Mouse (Mus musculus) kidney, postnatal 0 days (tissue): ENCODE results near the gene Ptprn2. TPM values are rescaled to one million over a fixed set of nuclear protein-coding genes. Genes with fewer than 3 reads are reported as not detected.

Experiments used
- ATAC-seq: fragments of 200-750 bp; cut with Nextera tagmentation; replicated peaks from 2 replicates; pipeline ENCODE4 v1.8.0; 2017; ENCODE audit warnings: low read depth, moderate number of reproducible peaks, moderate TSS enrichment, moderate library complexity; ENCODE audit not compliant: low FRiP score
- DNase-seq: peaks from one replicate; pipeline ENCODE4 v3.0.0-alpha.2; 2016; ENCODE audit warnings: low spot score
- H3K27ac ChIP-seq: fragments of 300-500 bp; sonication (generic); 2 replicates; pipeline ENCODE4 v1.5.1; 2014; ENCODE audit warnings: mild to moderate bottlenecking
- H3K27me3 ChIP-seq: fragments of 300-500 bp; sonication (generic); 2 replicates; pipeline ENCODE4 v1.6.1; 2014; ENCODE audit warnings: low read length, mixed read lengths; ENCODE audit not compliant: insufficient read depth
- H3K36me3 ChIP-seq: fragments of 300-500 bp; sonication (generic); 2 replicates; pipeline ENCODE4 v1.6.1; 2014; ENCODE audit warnings: low read length, mixed read lengths; ENCODE audit not compliant: insufficient read depth
- H3K4me1 ChIP-seq: fragments of 300-500 bp; sonication (generic); replicated peaks from 2 replicates; pipeline ENCODE4 v1.6.1; 2014; ENCODE audit warnings: antibody characterized with exemption, low read length, mixed read lengths; ENCODE audit not compliant: insufficient read depth
- H3K4me2 ChIP-seq: fragments of 300-500 bp; sonication (generic); 2 replicates; pipeline ENCODE4 v1.6.1; 2014; ENCODE audit warnings: mild to moderate bottlenecking, low read length, moderate library complexity, mixed read lengths
- H3K4me3 ChIP-seq: fragments of 300-500 bp; sonication (generic); replicated peaks from 2 replicates; pipeline ENCODE4 v1.5.1; 2014; ENCODE audit warnings: low read depth, low read length
- H3K9ac ChIP-seq: fragments of 300-500 bp; sonication (generic); 2 replicates; pipeline ENCODE4 v1.6.1; 2014; ENCODE audit warnings: low read depth, low read length
- H3K9me3 ChIP-seq: fragments of 300-500 bp; sonication (generic); replicated peaks from 2 replicates; pipeline ENCODE4 v1.6.1; 2016; ENCODE audit warnings: low read length, inconsistent platforms, mixed read lengths
- CTCF ChIP-seq: IDR thresholded peaks from 2 replicates; pipeline ENCODE4 v1.5.1; 2016; ENCODE audit warnings: antibody characterized with exemption, low read depth, mild to moderate bottlenecking, moderate library complexity
- WGBS: fragments of 180-500 bp; shearing (Covaris S2); extraction: QIAGEN DNeasy Blood & Tissue Kit; methylation state at CpG from one replicate; pipeline ENCODE4 v1.1.7; 2014; 5-methylcytosine and 5-hydroxymethylcytosine counted together
- polyA plus RNA-seq: library from polyadenylated mRNA; unstranded; fragments of >200 nt; fragmentation: Nextera tagmentation; extraction: Ambion mirVana; gene quantifications from 2 replicates; pipeline ENCODE4 v1.2.1, GENCODE M21; 2015

Ptprn2 gene
- polyA plus RNA-seq, 1 experiment from 2014 or later, result 0.03 TPM

DNA sequence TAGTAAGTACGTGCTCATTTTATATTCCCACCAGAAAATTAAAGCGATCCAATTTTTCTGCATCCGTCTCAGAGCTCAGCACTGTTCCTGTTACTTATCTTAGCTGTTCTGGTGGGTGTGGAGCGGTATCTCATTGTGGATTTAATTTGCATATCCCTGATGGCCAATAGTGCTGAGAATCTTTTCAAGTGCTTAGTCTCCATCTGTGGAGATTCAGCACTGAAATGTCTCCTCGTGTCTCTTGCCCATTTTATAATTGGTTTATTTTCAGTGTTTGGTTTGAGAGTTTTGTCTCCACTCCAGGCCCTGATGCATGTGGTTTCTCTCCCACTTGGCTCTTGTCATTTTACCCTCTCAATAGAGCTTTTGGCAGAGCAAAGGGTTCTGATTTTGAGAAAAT is 327.5 kb downstream of the Ptprn2 start:
- Histone ChIP-seq H3K4me1 (no peaks in the 10 kb centered on the region), H3K27ac (no peak overlapping the region), H3K36me3 (no peaks in the 10 kb centered on the region), H3K9ac (no peak overlapping the region), H3K4me2 (no peak overlapping the region), H3K9me3 (no peaks in the 10 kb centered on the region), H3K27me3 (no peaks in the 10 kb centered on the region), H3K4me3 (no peak overlapping the region)
- ATAC-seq, result no peak
- WGBS, result 84% methylated on average over 5 of the region's 5 CpGs
- TF ChIP-seq CTCF, result no peak
- DNase-seq, result no peak

DNA sequence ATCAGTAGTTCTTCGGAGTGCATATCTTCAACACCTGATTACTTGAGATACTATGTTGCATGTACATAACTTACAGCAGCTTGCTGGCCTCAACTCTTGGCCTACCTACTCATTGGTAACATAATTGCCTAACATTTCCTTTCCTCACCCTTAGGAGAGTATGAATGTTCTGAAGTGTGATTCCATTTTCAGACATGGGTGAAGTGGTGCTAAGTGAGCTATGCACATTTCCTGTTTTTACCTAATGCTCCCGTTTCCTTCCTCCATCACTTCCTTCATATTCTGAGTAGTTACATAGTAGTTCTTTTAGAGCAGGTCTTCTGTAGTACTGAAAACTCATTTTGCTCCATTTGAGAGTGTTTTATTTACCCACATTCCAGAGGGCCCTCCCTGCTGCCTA is 334.3 kb downstream of the Ptprn2 start:
- no peak for ATAC-seq
- H3K9me3 ChIP-seq, result no peaks in the 10 kb centered on the region
- no peaks in the 10 kb centered on the region for H3K36me3 ChIP-seq
- 89% methylated on average over 2 of the region's 2 CpGs for WGBS
- H3K27me3 ChIP-seq, result no peaks in the 10 kb centered on the region
- H3K9ac ChIP-seq, result no peak overlapping the region
- no peak overlapping the region for H3K27ac ChIP-seq
- H3K4me2 ChIP-seq, result no peak overlapping the region
- no peaks in the 10 kb centered on the region for H3K4me1 ChIP-seq
- DNase-seq, result no peak
- H3K4me3 ChIP-seq, result no peak overlapping the region
- no peak for TF ChIP-seq CTCF

DNA sequence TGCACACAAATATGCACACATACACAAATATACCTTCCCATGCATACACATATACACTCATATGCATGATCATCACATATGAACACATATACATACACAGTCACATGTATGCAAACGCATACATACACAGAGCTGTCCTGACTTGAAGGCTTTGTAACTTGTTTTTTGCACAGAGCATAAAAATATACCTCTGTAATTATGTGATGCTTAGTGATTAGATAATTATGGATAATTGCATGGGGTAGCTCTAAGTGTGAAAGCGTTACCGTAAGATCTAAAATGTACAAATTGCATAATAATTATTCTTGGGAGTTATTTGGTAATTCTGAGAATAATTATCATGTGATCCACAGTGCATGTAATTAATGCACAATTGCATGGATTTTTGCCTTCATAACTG is 337.8 kb downstream of the Ptprn2 start:
- Histone ChIP-seq H3K4me1 (no peaks in the 10 kb centered on the region), H3K4me2 (no peak overlapping the region), H3K27me3 (no peaks in the 10 kb centered on the region), H3K27ac (no peak overlapping the region), H3K9me3 (no peaks in the 10 kb centered on the region), H3K4me3 (no peak overlapping the region), H3K9ac (no peak overlapping the region), H3K36me3 (no peaks in the 10 kb centered on the region)
- DNase-seq (no peak), ATAC-seq (no peak)
- 93% methylated on average over 3 of the region's 3 CpGs for WGBS
- TF ChIP-seq CTCF, result no peak

DNA sequence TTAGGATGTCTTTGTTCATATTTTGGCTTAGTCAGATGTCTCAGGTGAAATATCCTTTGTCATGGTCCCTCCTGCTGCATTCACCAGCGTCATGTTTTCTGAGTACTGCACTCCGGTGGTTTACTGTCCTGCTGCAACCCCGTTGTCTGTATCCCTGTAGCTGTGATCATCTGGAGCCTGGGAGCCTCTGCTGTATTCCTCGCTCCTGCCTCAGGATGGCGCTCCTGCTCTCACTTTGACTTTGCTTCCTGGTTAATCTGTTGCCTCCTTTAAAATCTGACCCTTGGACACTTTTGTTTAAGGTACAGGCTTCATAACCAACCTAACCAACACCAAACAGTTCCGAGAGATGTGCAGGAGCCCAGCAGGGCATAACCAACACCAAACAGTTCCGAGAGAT is 342.2 kb downstream of the Ptprn2 start:
- no peak overlapping the region for H3K27ac ChIP-seq
- ATAC-seq (no peak), DNase-seq (no peak)
- WGBS, result 56% methylated on average over 7 of the region's 7 CpGs
- peak; percentile 42; the same call in 1 of the 2 replicates for TF ChIP-seq CTCF
- no peaks in the 10 kb centered on the region for H3K4me1 ChIP-seq
- H3K27me3 ChIP-seq, result no peaks in the 10 kb centered on the region
- H3K4me3 ChIP-seq, result no peak overlapping the region
- H3K36me3 ChIP-seq, result no peaks in the 10 kb centered on the region
- H3K4me2 ChIP-seq, result no peak overlapping the region
- H3K9me3 ChIP-seq, result no peaks in the 10 kb centered on the region
- no peak overlapping the region for H3K9ac ChIP-seq

DNA sequence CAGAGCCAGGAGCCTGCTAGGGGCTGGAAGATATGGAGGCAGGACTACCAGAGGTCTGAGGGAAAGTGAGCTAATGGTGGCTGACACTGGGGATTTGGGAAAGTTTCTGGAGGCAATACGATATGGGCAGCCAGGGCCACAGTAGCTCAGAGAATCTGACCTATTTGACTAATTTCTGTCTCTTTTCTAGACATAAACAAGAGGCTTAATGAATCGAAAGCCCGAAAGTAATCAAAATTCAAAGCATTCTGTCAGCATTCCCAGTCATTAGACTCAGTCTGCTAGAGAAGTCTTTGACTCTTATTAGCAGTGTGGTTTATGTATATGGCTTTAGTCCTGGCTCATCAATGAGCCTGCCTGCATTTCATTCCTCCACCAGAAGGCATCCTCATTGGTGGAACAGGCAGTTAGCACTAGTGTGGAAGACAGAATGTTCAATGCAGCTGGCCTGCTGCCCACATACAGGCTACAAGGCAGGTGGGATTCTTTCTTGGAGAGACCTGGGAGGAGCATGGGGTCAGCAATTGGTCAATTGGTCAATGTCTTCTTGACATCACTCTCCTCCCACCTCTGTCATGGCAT is 353.2 kb downstream of the Ptprn2 start:
- Histone ChIP-seq H3K4me3 (no peak overlapping the region), H3K4me1 (no peaks in the 10 kb centered on the region), H3K27me3 (no peaks in the 10 kb centered on the region), H3K4me2 (no peak overlapping the region), H3K36me3 (no peaks in the 10 kb centered on the region), H3K9ac (no peak overlapping the region), H3K27ac (no peak overlapping the region), H3K9me3 (no peaks in the 10 kb centered on the region)
- DNase-seq, result no peak
- 74% methylated on average over 3 of the region's 3 CpGs for WGBS
- TF ChIP-seq CTCF, result no peak
- ATAC-seq, result no peak

DNA sequence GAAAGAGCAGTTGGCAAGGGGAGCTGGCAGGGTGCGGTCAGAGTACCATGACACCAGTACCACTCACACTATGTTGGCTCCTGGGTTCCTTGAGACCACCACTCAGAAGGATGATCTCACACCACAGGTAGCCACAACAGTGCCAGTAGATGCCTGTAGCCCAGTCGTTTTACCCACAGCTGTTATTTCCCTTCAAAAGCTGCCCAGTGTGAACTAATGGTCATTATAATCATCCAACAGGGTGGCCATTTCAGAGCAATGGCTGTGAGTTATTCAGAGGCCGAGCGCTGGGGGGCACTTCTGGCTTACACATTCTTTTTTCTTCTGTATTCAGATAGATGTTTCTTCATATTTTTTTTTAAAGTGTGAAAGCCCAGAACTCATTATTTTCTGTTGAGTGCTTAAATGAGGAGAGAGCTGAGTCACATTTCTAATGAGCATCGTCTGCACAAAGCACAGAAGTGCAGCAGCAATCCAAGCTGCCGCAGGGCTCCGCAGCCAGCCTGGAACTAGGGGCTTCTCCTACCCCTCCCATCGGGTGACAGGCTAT is 357.3 kb downstream of the Ptprn2 start:
- no peak for TF ChIP-seq CTCF
- no peaks in the 10 kb centered on the region for H3K4me1 ChIP-seq
- no peak overlapping the region for H3K4me2 ChIP-seq
- no peaks in the 10 kb centered on the region for H3K36me3 ChIP-seq
- ATAC-seq, result no peak
- H3K9ac ChIP-seq, result no peak overlapping the region
- WGBS, result 76% methylated on average over 8 of the region's 8 CpGs
- no peaks in the 10 kb centered on the region for H3K27me3 ChIP-seq
- no peak for DNase-seq
- H3K4me3 ChIP-seq, result no peak overlapping the region
- H3K27ac ChIP-seq, result no peak overlapping the region
- H3K9me3 ChIP-seq, result no peaks in the 10 kb centered on the region

DNA sequence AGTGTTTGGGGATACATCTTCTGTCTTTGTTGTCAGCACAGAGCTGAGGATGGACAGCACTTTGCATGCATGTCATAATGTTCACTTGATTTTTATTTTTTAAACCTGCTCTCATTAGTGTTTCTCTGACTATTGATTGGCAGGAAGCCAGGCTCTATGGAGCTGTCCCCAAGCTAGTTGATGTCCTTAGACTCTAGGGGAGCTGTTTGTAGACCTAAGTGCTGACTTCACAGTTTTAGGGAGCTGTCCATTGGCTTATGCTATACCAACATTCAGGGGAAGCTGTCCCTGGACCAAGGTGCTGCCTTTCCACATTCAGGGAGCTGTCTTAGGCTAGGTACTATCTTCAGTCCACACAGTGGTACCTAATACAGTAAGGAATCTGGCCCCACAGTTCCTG is 360.7 kb downstream of the Ptprn2 start:
- DNase-seq, result peak; percentile 1
- ATAC-seq, result no peak
- Histone ChIP-seq H3K36me3 (no peaks in the 10 kb centered on the region), H3K4me3 (no peak overlapping the region), H3K9ac (no peak overlapping the region), H3K27me3 (no peaks in the 10 kb centered on the region), H3K4me2 (no peak overlapping the region), H3K4me1 (no peaks in the 10 kb centered on the region), H3K9me3 (no peaks in the 10 kb centered on the region), H3K27ac (no peak overlapping the region)
- TF ChIP-seq CTCF, result no peak
